Mouse (Mus musculus): ENCODE measurements at regions not wholly inside any gene's neighbourhood (a gene's known extent, or its start where the extent isn't known, plus 50 kb on each side); places are given as distances from the start of the nearest gene placed in this dataset.

DNA sequence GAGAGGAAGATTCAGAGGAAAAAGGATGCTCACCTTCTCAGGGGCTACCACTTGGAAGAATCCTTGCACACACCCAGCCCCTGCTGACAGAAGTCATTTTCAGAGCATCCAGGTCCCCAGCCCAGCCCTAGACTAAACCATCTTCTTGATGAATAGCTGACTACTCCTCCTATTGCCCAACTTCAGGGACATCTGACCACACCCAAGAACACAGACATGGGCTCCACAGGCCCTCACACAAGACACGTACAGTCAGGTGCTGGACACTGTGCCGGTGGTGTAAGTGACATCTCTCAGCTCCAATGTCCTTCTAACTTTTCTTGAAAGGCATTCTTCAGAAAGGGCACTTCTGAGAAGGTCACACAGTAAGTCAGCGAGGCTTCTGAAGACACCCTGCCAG is 102.6 kb downstream of the Dad1 start:
- TF ChIP-seq CHD2 (IDR thresholded peaks at IDR 0.05; ENCODE audit: low read depth, low read length) (no peak), MAFK (IDR thresholded peaks at IDR 0.05; ENCODE audit: insufficient read depth, low read depth, low read length) (no peak), ZC3H11A (IDR thresholded peaks at IDR 0.05; ENCODE audit: borderline replicate concordance, low read depth, low read length) (no peak), HCFC1 (IDR thresholded peaks at IDR 0.05; ENCODE audit: borderline replicate concordance, insufficient read depth, low read length) (no peak)

Measured in ES-E14 (cell line).